Mouse (Mus musculus): ENCODE results near the gene Ing2.

The Ing2 gene

GRCm38 (mm10) chr8:47674777-47675710 is at the start of gene Ing2:
Gene Ing2, minus strand, starts transcription at chr8:47675556.
- no peak; the same call in 1 of the 2 replicates for TF ChIP-seq GATA4 (IDR thresholded peaks at IDR 0.05; ENCODE audit: insufficient replicate concordance, low read length)

- no peak for TF ChIP-seq GATA4 (IDR thresholded peaks at IDR 0.05; ENCODE audit: insufficient replicate concordance, low read length)
Observed at GRCm38 (mm10) chr8:47721609-47722008, 46.3 kb upstream of the Ing2 start.

DNA sequence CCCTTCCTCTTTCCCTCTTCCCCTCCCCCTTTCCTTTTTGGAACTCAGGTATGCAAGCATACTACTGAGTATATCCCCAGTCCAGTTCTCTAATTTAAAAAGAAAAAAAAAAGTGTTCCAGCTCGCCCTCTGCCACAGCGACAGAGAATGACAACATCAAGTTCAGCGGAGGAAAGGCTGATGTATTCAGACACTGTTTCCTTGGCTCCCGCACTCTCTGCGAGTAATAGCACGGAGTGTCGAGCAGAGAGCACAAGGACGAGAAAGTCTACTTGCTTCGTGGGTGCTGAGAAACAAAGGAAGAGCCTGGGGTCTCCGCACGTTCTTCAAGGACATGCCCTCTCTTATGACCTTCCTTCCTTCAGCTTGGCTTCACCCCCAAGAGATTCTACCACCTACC is 43.3 kb upstream of the Ing2 start:
- no peak for TF ChIP-seq GATA4 (IDR thresholded peaks at IDR 0.05; ENCODE audit: insufficient replicate concordance, low read length)

DNA sequence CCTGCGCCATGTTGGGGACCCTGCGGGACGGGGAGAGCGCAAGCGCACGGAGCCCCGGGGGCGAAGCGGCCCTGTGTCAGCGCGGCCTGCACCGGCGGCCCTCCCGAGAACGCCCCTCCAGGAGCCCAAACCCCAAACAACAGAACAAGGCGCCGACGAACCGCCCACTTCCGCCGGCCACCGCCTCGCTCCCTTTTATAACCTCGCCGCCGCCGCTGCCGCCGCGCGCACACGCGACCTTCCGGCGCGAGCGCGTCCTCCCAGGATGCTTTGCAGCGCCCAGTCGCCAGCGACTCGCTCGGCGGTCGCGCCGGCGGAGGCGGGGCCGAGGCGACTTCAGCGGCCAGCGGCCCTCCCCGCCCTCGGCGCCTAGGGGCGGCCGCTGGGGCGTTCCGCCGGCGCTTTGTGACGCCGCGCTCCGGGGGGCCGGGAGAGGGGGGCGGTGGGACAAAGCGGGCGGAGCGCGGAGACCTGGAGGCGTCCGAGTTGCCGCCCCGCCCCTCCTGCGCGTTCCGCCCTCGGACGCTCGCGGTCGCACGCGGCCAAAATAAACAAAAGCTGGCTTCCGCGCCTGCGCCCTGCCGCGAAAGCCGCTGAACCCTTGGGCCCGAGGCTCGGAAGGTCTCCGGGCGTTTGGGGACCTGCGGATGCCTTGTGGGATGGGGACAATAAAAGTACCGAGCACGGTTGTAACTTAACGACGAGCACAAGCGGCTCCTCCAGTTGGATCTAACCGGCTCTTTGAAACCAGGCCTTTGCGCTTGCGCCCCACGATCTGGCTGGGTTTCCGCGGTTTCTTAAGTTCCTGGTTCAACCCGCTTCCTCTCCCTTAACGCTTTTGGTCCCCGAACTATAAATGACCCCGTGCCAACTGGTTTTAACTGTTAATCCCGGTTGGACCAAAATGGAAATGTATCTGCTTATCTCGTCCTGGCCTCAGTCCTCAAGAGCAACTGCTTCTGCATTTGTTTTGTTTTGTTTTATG is 38.7 kb upstream of the Ing2 start, which contains the start of gene Cdkn2aip:
Gene Cdkn2aip, minus strand, starts transcription at position 172 of the 985 bp plus-strand sequence.
- TF ChIP-seq GATA4 (IDR thresholded peaks at IDR 0.05; ENCODE audit: insufficient replicate concordance, low read length) = no peak

DNA sequence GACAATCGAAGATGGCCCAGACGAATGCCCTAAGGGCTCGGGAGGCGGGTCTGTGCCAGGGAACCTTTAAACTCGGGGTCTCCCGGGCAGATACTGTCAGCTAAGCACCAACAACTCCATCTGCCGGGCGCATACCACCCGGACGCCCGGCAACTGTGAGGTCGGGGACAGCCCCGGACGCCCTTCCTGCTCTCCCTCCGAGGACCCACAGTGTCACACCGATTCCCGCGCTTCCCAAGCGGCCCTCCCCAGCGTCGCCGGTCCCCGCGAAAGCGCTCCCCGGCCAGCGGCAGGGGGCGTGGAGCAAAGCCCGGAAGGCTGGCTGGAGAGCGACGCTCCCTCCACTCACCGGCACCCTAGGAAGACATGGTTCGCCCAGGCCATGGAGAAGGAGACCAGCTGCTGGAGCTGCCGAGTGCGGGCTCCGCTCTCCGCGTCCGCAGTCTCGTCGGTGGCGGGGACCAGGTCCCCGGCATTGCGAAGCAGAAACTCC is 37.9 kb upstream of the Ing2 start:
- TF ChIP-seq GATA4 (IDR thresholded peaks at IDR 0.05; ENCODE audit: insufficient replicate concordance, low read length) = no peak

DNA sequence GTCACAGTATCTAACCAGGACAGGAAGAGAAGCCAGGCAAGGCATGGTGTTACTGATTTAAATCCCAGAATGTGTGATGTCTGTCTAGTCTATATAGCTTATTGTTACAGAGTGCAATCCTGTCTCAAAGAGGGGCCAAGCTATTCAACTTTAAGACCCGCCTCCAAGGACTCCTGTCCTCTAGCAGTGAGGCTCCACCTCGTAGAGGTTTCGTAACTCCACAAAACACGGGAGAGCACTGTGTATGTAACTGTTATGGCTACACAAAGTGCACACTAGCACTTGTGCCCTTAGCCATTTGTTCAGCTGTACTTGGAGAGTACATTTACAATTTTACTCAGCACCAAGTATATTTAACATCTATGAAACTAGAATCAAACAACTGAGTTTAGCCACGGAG is 32.8 kb upstream of the Ing2 start:
- no peak for TF ChIP-seq GATA4 (IDR thresholded peaks at IDR 0.05; ENCODE audit: insufficient replicate concordance, low read length)

GRCm38 (mm10) chr8:47706746-47707145 is 31.4 kb upstream of the Ing2 start:
- no peak for TF ChIP-seq GATA4 (IDR thresholded peaks at IDR 0.05; ENCODE audit: insufficient replicate concordance, low read length)

DNA sequence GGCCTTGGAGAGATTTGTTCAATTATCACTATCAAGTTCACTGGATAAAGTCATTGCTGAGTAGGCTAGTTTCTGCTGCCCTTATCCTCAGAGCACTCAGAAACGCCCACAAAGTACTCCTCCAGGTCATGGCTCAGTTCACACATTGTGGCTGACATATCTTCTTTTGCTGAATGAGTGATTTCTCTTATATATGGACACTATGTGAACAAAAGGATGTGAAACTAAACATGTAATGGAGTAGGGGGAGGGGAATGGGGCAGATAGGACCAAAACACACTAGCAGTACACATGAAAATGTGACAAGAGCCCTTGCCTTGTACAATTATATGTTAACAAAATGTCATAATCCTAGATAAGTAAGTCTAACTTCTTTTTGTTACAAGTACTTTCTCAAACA is 27.0 kb upstream of the Ing2 start:
- TF ChIP-seq GATA4 (IDR thresholded peaks at IDR 0.05; ENCODE audit: insufficient replicate concordance, low read length) = no peak

GRCm38 (mm10) chr8:47697696-47698095 is 22.3 kb upstream of the Ing2 start:
- no peak for TF ChIP-seq GATA4 (IDR thresholded peaks at IDR 0.05; ENCODE audit: insufficient replicate concordance, low read length)

DNA sequence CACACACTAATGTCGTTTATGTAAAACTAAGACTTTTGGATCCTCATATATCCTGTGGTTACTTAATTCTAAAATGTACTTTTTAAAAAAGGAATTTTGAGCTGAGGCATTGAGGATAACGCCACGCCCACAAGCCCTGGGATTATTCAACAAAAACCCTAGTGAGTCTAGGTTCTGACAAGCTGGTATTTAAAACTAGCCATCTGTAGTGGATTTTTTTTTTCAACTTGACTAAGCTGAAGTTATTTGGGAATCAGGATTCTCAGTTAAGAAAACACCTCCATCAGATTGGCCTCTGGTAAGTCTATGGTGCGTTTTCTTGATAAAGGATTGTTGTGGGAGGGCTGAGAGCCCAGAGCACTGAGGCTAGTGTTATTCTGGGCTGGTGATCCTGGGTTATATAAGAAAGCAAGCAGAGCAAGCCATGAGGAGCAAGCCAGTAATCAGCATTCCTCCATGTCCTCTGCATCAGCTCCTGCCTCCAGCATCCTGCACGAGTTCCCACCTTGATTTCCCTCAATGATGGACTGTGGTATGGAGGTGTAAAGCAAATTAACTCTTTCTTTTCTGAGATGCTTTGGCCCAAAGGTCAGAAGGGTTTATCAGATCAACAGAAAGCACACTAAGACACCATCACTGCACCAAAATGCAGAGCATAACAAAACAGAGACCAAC is 20.2 kb upstream of the Ing2 start:
- TF ChIP-seq GATA4 (IDR thresholded peaks at IDR 0.05; ENCODE audit: insufficient replicate concordance, low read length) = no peak

GRCm38 (mm10) chr8:47693119-47693518 is 17.8 kb upstream of the Ing2 start:
- no peak for TF ChIP-seq GATA4 (IDR thresholded peaks at IDR 0.05; ENCODE audit: insufficient replicate concordance, low read length)

GRCm38 (mm10) chr8:47691831-47692230 is 16.5 kb upstream of the Ing2 start:
- TF ChIP-seq GATA4 (IDR thresholded peaks at IDR 0.05; ENCODE audit: insufficient replicate concordance, low read length) = no peak

- TF ChIP-seq GATA4 (IDR thresholded peaks at IDR 0.05; ENCODE audit: insufficient replicate concordance, low read length) = no peak
Observed at GRCm38 (mm10) chr8:47691303-47691702, 15.9 kb upstream of the Ing2 start.

DNA sequence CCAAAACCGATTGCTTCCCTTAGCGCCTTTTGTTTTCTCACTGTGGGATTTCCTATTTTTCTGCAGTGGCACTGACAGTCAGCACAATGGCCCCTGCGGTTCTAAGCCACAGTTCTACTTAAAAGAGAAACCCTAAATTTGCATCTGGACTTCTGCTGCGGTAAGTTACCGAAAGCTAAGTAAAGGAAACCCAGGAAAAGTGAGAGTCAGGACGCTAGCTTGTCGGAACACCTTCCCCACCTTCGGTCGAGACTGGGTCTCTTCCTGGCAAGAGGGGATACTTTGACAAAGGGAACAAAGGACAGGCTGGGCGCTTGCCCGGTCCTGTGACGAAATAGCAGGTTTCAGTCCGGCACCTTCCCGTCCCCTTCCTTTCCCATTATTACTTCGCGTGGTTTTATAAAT is 15.3 kb upstream of the Ing2 start:
- TF ChIP-seq GATA4 (IDR thresholded peaks at IDR 0.05; ENCODE audit: insufficient replicate concordance, low read length) = no peak

Measured in liver, adult (tissue).